Mouse (Mus musculus): ENCODE results near the gene Rere.

The Rere gene

GRCm38 (mm10) chr4:150281018-150281761 lies at the start of gene Rere:
TSS of gene Rere (plus strand) at chr4:150281646.
- DNase-seq, result peak; percentile 99

DNA sequence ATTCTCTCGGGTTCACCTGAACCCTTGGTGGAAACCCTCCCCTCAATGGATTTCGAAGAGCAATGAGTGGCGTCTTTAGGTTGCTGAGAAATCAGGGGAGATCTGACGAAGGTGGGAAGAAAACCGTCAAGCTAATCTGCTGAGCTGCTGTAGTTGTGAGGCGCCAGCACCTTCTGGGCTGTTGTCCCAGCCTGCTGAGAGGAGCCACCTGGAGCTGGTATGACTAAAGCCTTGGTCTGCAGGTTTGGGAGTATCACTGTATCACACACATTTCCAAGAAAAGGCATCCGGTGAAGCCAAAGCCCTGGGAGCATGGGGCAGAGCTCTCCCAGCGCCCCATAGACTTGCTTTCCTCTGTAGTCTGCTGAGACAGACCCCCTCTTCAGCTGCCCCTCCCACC lies 49.6 kb upstream of the Rere start:
- DNase-seq, result no peak

GRCm38 (mm10) chr4:150234599-150235327 lies 46.7 kb upstream of the Rere start:
- DNase-seq, result no peak

- no peak for DNase-seq
Observed at GRCm38 (mm10) chr4:150235585-150235984, 45.9 kb upstream of the Rere start.

- no peak for DNase-seq
Observed at GRCm38 (mm10) chr4:150236031-150236430, 45.4 kb upstream of the Rere start.

DNA sequence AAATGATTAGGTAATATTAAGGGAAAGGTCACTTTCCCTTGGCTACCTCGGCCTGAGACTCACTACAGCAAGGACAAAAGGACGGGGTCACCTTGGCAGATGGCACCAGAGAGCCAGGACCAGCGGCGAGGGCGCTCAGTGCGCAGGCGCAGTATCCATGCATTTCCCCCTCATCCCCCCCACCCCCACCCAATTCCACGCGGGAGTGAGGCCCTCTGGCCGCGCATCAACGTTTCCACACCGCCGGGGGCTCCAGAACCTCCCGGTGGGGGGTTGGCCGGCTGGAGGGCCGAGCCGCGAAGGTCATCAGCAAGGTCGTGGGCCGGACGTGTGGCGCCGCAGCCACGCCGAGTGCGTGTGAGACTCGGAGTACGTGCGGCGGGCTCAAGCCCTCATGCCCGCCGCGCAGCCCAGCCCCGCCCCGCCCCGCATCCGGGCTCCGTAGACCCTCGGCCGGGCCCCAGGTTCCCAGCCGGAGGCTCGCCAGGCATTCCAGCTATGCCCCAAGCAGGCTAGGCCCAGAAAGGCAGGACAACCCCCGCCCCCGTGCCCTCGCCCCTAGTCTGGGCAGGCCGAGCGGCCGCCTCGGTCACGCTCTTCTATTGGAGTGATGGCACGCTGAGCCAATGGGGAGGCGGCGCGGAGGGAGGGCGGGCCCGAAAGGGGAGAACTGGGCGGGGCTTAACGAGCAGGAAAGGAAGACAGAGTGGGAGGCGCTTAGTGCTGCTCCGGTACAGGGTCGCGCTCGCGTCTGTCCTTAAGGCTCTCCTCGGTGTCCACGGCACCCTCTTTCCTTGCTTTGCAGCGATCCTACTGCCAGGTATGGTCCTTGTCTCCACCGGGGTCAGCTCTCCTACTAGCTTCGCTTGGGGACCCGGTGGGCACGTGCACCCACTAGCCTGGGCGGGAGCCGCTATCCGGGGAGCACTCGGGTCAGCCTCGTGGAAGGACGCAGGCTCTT lies 44.6 kb upstream of the Rere start, which contains the start of gene Eno1:
Gene Eno1 (plus strand): TSS at position 201 of the 961 bp plus-strand sequence.
- peak; percentile 97 for DNase-seq

DNA sequence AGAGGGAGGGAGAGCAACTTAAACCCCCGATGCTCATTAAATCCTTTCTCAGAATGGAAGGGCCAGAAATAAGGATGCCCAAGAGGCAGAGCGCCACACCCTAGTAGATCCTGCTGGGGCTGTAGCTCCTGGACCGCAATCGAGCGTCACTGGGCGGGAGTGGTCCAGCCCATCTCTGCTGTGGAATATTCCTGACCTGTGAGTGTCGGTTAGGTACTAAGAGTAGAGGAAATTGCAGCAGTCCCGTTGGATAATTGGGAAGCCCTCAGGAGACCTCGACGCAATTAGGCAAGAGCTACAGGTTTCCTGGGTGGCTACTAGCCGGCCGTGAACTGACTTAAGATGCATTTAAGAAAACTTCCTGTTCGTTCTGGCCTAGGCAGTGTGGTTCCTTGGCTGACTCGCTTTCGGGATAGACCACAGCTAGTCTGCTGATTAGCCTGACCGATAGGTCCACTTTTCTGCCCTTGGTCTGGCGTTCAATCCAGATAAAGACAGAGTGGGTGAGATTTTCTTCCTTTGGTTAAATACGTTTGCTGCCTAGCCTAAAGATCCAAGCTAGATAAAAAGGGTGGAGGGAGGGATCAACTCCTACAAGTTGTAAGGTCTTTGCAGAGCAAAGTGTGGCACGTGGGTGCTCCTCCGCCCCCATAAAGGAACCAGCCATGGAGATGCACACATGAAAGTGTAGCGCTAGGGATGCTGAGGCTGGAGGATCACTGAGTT lies 43.6 kb upstream of the Rere start:
- no peak for DNase-seq

DNA sequence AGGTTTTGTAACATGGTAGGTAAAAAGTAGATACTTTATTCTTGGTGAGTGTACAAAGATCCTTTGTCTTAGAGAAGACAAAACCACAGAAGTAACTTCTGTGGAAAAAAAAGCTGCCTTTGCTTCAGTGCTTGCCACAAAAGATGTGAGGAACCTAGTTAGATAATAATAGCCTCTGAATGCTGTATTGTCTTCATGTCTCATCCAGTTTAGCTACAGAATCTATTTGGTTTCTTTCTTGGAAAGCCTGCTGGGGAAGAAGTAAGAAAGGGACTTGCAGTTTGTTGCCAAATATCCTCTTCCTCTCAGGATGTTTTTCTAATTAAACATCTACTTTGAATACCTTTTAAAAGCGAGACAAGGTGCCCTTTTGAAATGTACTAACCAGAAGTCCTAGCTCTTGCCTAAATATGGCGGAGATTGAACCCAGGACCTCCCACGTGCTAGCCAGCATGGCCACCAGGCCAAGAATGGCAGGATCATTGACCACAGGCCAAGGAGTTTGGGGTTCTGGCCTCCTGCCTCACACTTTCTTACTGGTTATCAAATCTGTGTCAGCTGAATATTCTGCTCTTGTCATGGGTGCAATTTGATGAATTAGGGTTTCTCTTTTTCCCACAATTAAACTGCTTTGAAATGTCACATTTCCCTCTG lies 42.9 kb upstream of the Rere start:
- DNase-seq, result peak; percentile 57

DNA sequence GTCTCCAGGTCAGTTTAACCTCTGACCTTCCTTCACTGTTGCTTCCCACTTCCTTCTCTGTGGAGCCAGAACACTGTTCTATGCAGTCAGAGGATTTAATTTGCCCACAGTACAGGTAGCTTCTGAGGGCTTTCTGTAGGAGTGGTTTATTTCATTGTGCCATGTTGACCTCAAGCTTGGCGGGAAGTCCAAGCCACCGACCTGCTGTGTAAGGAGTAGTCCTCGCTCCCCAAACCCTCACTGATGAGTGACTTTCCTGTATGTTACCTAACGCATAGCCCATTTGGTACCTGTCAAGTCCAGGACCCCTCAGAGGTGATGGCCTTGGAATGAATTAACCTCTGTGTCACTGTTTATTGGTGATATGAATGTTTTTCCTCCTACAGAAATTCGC lies 42.4 kb upstream of the Rere start:
- no peak for DNase-seq

GRCm38 (mm10) chr4:150239503-150239902 lies 41.9 kb upstream of the Rere start:
- no peak for DNase-seq

GRCm38 (mm10) chr4:150239951-150240368 lies 41.5 kb upstream of the Rere start:
- peak; percentile 97 for DNase-seq

GRCm38 (mm10) chr4:150240381-150240886 lies 41.0 kb upstream of the Rere start:
- DNase-seq, result no peak

GRCm38 (mm10) chr4:150241708-150242107 lies 39.7 kb upstream of the Rere start:
- DNase-seq, result no peak

DNA sequence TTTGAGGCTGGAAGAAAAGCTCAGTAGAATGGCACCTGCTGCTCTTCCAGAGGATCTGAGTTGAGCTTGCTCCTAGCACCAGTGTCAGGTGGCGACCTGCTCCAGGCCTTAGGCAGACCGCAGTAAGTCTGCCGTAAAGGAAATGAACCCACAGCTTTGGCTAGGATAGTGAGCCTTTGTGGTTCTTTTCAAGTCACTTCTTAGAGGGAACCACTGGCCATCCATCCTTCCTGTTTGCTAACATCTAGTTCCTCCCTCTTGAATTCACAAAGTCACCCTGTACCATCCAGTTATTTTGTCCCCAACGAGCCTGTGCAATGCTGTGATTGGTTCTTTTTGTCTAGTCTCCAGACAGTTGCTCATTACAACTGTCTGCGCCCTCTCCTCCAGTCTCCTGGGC lies 38.7 kb upstream of the Rere start:
- DNase-seq, result no peak

DNA sequence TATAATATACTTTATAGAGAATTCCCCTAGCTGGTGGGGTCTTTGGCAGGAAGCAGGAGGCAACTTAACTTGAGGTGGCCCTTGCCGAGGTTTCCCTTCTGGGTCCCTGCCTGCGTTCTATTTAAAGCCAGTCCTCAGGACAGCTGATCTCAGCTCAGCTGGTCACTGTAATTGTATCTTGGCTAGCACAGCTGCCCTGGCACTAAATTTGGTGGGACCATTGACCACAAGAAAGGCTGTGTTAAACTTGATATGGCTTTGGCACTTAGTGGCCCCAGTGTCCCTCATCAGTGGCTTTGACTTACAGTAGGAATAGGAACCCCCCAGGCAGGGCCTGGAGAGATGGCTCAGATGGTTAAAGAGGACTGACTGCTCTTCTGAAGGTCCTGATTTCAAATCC lies 35.6 kb upstream of the Rere start:
- no peak for DNase-seq

GRCm38 (mm10) chr4:150248009-150248408 lies 33.4 kb upstream of the Rere start:
- peak; percentile 75 for DNase-seq

DNA sequence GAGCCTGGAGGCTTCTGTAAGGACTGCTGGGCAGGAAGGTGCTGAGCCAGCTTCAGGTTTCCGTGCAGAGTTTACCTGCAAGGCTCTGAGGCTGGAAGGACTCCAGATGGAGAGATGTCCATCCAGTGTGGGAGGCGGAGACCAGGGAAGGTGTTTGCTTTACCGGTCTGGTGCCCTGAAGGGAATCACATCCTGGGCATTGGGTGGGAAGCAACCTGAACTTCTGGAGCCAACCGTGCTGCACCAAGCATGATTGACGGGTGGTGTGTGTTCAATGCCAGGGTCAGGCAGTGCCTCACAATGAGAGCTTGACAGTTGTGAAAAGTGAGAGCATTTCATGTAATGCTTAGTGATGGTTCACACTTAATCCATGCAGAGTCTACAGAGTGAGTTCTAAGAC lies 32.5 kb upstream of the Rere start:
- DNase-seq, result no peak

DNA sequence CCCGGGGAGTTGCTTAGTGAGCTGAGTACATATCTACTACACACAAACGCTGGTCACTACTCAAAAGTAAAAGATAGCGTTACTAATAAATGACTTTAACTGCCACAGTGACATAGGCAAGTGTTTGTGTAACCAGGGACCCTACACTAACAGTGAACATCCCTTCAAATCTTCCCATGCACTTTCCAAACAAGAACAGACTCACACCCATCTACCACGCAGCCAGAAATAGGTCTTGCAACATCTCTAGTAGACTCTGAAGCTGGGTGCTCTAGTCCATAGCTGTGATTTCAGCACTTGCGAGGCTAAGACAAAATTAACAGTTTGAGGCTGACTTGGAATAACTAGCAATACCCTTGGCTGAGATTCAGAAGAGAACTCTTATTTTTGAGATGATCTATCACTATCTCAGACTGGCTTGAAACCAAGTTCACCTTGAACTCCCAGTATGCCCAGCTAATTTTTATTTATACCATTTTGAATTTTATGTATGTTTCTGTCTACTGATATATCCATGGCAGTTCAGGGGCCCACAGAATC lies 31.6 kb upstream of the Rere start:
- DNase-seq, result no peak

- DNase-seq, result peak; percentile 89
Observed at GRCm38 (mm10) chr4:150250549-150251422, 30.7 kb upstream of the Rere start.

- DNase-seq, result no peak
Observed at GRCm38 (mm10) chr4:150254416-150254815, 27.0 kb upstream of the Rere start.
